Mouse (Mus musculus): ENCODE data around the gene Magi2. TPM values are rescaled to one million over a fixed set of nuclear protein-coding genes. Genes with fewer than 3 reads are reported as not detected.

Magi2 gene
- polyA plus RNA-seq, 1 experiment from 2014 or later: 3.8 TPM

GRCm38 (mm10) chr5:19951102-19951501 is 724.3 kb downstream of the Magi2 start:
- no peak overlapping the region for H3K27ac ChIP-seq (replicated peaks; ENCODE audit: low read depth, low read length)
- H3K36me3 ChIP-seq (ENCODE audit: control insufficient read depth, insufficient read depth, low read length): no peaks in the 10 kb centered on the region
- H3K4me3 ChIP-seq (ENCODE audit: low read depth, low read length): no peak overlapping the region
- H3K9me3 ChIP-seq (ENCODE audit: control insufficient read depth, low read length): no peaks in the 10 kb centered on the region
- no peak overlapping the region for H3K9ac ChIP-seq (ENCODE audit: low read depth, low read length)
- H3K27me3 ChIP-seq (replicated peaks; ENCODE audit: control insufficient read depth, insufficient read depth, low read length): no peaks in the 10 kb centered on the region
- no peak overlapping the region for H3K4me2 ChIP-seq (ENCODE audit: low read depth, low read length)
- DNase-seq (ENCODE audit: low spot score) (no peak), ATAC-seq (ENCODE audit: low read depth) (no peak)
- 77% methylated on average over 2 of the region's 2 CpGs for WGBS
- no peaks in the 10 kb centered on the region for H3K4me1 ChIP-seq (ENCODE audit: control insufficient read depth, insufficient read depth, low read length)

GRCm38 (mm10) chr5:19964113-19964512 is 737.3 kb downstream of the Magi2 start:
- ATAC-seq (ENCODE audit: low read depth): no peak
- 92% methylated on average over 1 of the region's 1 CpGs for WGBS

GRCm38 (mm10) chr5:19972736-19973135 is 745.9 kb downstream of the Magi2 start:
- no peaks in the 10 kb centered on the region for H3K4me1 ChIP-seq (ENCODE audit: control insufficient read depth, insufficient read depth, low read length)
- H3K9me3 ChIP-seq (ENCODE audit: control insufficient read depth, low read length): no peaks in the 10 kb centered on the region
- DNase-seq (ENCODE audit: low spot score) (no peak), ATAC-seq (ENCODE audit: low read depth) (no peak)
- no peak overlapping the region for H3K27ac ChIP-seq (replicated peaks; ENCODE audit: low read depth, low read length)
- H3K36me3 ChIP-seq (ENCODE audit: control insufficient read depth, insufficient read depth, low read length): no peaks in the 10 kb centered on the region
- no peak overlapping the region for H3K4me3 ChIP-seq (ENCODE audit: low read depth, low read length)
- H3K9ac ChIP-seq (ENCODE audit: low read depth, low read length): no peak overlapping the region
- WGBS: 73% methylated on average over 2 of the region's 2 CpGs
- H3K4me2 ChIP-seq (ENCODE audit: low read depth, low read length): no peak overlapping the region
- no peaks in the 10 kb centered on the region for H3K27me3 ChIP-seq (replicated peaks; ENCODE audit: control insufficient read depth, insufficient read depth, low read length)

More at GRCm38 (mm10) chr5:19964113-19964512, 737.3 kb downstream of the Magi2 start:
- Histone ChIP-seq H3K4me1 (ENCODE audit: control insufficient read depth, insufficient read depth, low read length) (no peaks in the 10 kb centered on the region), H3K27me3 (replicated peaks; ENCODE audit: control insufficient read depth, insufficient read depth, low read length) (no peaks in the 10 kb centered on the region), H3K9ac (ENCODE audit: low read depth, low read length) (no peak overlapping the region), H3K4me2 (ENCODE audit: low read depth, low read length) (no peak overlapping the region), H3K27ac (replicated peaks; ENCODE audit: low read depth, low read length) (no peak overlapping the region), H3K36me3 (ENCODE audit: control insufficient read depth, insufficient read depth, low read length) (no peaks in the 10 kb centered on the region), H3K4me3 (ENCODE audit: low read depth, low read length) (no peak overlapping the region), H3K9me3 (ENCODE audit: control insufficient read depth, low read length) (no peaks in the 10 kb centered on the region)
- no peak for DNase-seq (ENCODE audit: low spot score)

- H3K4me3 ChIP-seq (ENCODE audit: low read depth, low read length): no peak overlapping the region
- no peaks in the 10 kb centered on the region for H3K27me3 ChIP-seq (replicated peaks; ENCODE audit: control insufficient read depth, insufficient read depth, low read length)
- WGBS: 87% methylated on average over 3 of the region's 3 CpGs
- H3K9ac ChIP-seq (ENCODE audit: low read depth, low read length): no peak overlapping the region
- ATAC-seq (ENCODE audit: low read depth) (no peak), DNase-seq (ENCODE audit: low spot score) (no peak)
- H3K27ac ChIP-seq (replicated peaks; ENCODE audit: low read depth, low read length): no peak overlapping the region
- H3K36me3 ChIP-seq (ENCODE audit: control insufficient read depth, insufficient read depth, low read length): no peaks in the 10 kb centered on the region
- H3K9me3 ChIP-seq (ENCODE audit: control insufficient read depth, low read length): no peaks in the 10 kb centered on the region
- no peak overlapping the region for H3K4me2 ChIP-seq (ENCODE audit: low read depth, low read length)
- no peaks in the 10 kb centered on the region for H3K4me1 ChIP-seq (ENCODE audit: control insufficient read depth, insufficient read depth, low read length)
These were observed 747.0 kb downstream of the Magi2 start for GRCm38 (mm10) chr5:19973852-19974251.

- no peak for ATAC-seq (ENCODE audit: low read depth)
- WGBS: 83% methylated on average over 6 of the region's 6 CpGs
- no peaks in the 10 kb centered on the region for H3K36me3 ChIP-seq (ENCODE audit: control insufficient read depth, insufficient read depth, low read length)
- no peak overlapping the region for H3K9ac ChIP-seq (ENCODE audit: low read depth, low read length)
- H3K4me3 ChIP-seq (ENCODE audit: low read depth, low read length): no peak overlapping the region
- H3K27ac ChIP-seq (replicated peaks; ENCODE audit: low read depth, low read length): no peak overlapping the region
- no peak for DNase-seq (ENCODE audit: low spot score)
- no peak overlapping the region for H3K4me2 ChIP-seq (ENCODE audit: low read depth, low read length)
- no peaks in the 10 kb centered on the region for H3K27me3 ChIP-seq (replicated peaks; ENCODE audit: control insufficient read depth, insufficient read depth, low read length)
- H3K4me1 ChIP-seq (ENCODE audit: control insufficient read depth, insufficient read depth, low read length): no peaks in the 10 kb centered on the region
- H3K9me3 ChIP-seq (ENCODE audit: control insufficient read depth, low read length): no peaks in the 10 kb centered on the region
These were observed 754.7 kb downstream of the Magi2 start for GRCm38 (mm10) chr5:19981518-19981917.

GRCm38 (mm10) chr5:19982031-19982430 is 755.2 kb downstream of the Magi2 start:
- Histone ChIP-seq H3K36me3 (ENCODE audit: control insufficient read depth, insufficient read depth, low read length) (no peaks in the 10 kb centered on the region), H3K27me3 (replicated peaks; ENCODE audit: control insufficient read depth, insufficient read depth, low read length) (no peaks in the 10 kb centered on the region), H3K4me2 (ENCODE audit: low read depth, low read length) (no peak overlapping the region), H3K27ac (replicated peaks; ENCODE audit: low read depth, low read length) (no peak overlapping the region), H3K4me3 (ENCODE audit: low read depth, low read length) (no peak overlapping the region), H3K4me1 (ENCODE audit: control insufficient read depth, insufficient read depth, low read length) (no peaks in the 10 kb centered on the region), H3K9me3 (ENCODE audit: control insufficient read depth, low read length) (no peaks in the 10 kb centered on the region), H3K9ac (ENCODE audit: low read depth, low read length) (no peak overlapping the region)
- DNase-seq (ENCODE audit: low spot score): peak; percentile 15
- no peak for ATAC-seq (ENCODE audit: low read depth)
- whole genome bisulfite sequencing: 39% methylated on average over 3 of the region's 3 CpGs

GRCm38 (mm10) chr5:19999486-19999885 is 772.6 kb downstream of the Magi2 start:
- Histone ChIP-seq H3K4me3 (ENCODE audit: low read depth, low read length) (no peak overlapping the region), H3K36me3 (ENCODE audit: control insufficient read depth, insufficient read depth, low read length) (no peaks in the 10 kb centered on the region), H3K4me1 (ENCODE audit: control insufficient read depth, insufficient read depth, low read length) (no peaks in the 10 kb centered on the region), H3K9me3 (ENCODE audit: control insufficient read depth, low read length) (no peaks in the 10 kb centered on the region), H3K27me3 (replicated peaks; ENCODE audit: control insufficient read depth, insufficient read depth, low read length) (no peaks in the 10 kb centered on the region), H3K4me2 (ENCODE audit: low read depth, low read length) (no peak overlapping the region), H3K27ac (replicated peaks; ENCODE audit: low read depth, low read length) (no peak overlapping the region), H3K9ac (ENCODE audit: low read depth, low read length) (no peak overlapping the region)
- 85% methylated on average over 6 of the region's 6 CpGs for WGBS
- DNase-seq (ENCODE audit: low spot score): no peak
- ATAC-seq (ENCODE audit: low read depth): no peak

GRCm38 (mm10) chr5:19999912-20000311 is 773.1 kb downstream of the Magi2 start:
- H3K36me3 ChIP-seq (ENCODE audit: control insufficient read depth, insufficient read depth, low read length): no peaks in the 10 kb centered on the region
- H3K27ac ChIP-seq (replicated peaks; ENCODE audit: low read depth, low read length): no peak overlapping the region
- no peaks in the 10 kb centered on the region for H3K27me3 ChIP-seq (replicated peaks; ENCODE audit: control insufficient read depth, insufficient read depth, low read length)
- DNase-seq (ENCODE audit: low spot score): no peak
- ATAC-seq (ENCODE audit: low read depth): no peak
- H3K4me1 ChIP-seq (ENCODE audit: control insufficient read depth, insufficient read depth, low read length): no peaks in the 10 kb centered on the region
- H3K9ac ChIP-seq (ENCODE audit: low read depth, low read length): no peak overlapping the region
- WGBS: 78% methylated on average over 1 of the region's 1 CpGs
- no peaks in the 10 kb centered on the region for H3K9me3 ChIP-seq (ENCODE audit: control insufficient read depth, low read length)
- no peak overlapping the region for H3K4me3 ChIP-seq (ENCODE audit: low read depth, low read length)
- H3K4me2 ChIP-seq (ENCODE audit: low read depth, low read length): no peak overlapping the region

- no peaks in the 10 kb centered on the region for H3K27me3 ChIP-seq (replicated peaks; ENCODE audit: control insufficient read depth, insufficient read depth, low read length)
- H3K4me2 ChIP-seq (ENCODE audit: low read depth, low read length): no peak overlapping the region
- ATAC-seq (ENCODE audit: low read depth) (no peak), DNase-seq (ENCODE audit: low spot score) (no peak)
- no peak overlapping the region for H3K4me3 ChIP-seq (ENCODE audit: low read depth, low read length)
- no peak overlapping the region for H3K27ac ChIP-seq (replicated peaks; ENCODE audit: low read depth, low read length)
- H3K36me3 ChIP-seq (ENCODE audit: control insufficient read depth, insufficient read depth, low read length): no peaks in the 10 kb centered on the region
- no peaks in the 10 kb centered on the region for H3K4me1 ChIP-seq (ENCODE audit: control insufficient read depth, insufficient read depth, low read length)
- 82% methylated on average over 2 of the region's 2 CpGs for WGBS
- no peak overlapping the region for H3K9ac ChIP-seq (ENCODE audit: low read depth, low read length)
- no peaks in the 10 kb centered on the region for H3K9me3 ChIP-seq (ENCODE audit: control insufficient read depth, low read length)
These were observed 779.8 kb downstream of the Magi2 start for GRCm38 (mm10) chr5:20006616-20007015.

Measured in embryonic facial prominence, embryonic 14.5 days (tissue).